Mouse (Mus musculus): ENCODE results near the gene Fosl2. TPM values are rescaled to one million over a fixed set of nuclear protein-coding genes. Genes with fewer than 3 reads are reported as not detected.
A peak's percentile ranks its signal among the peaks of the same experiment; 100 is the strongest.
"Not testable (repeated sequence)": the region's sequence is repeated elsewhere in the genome, so short reads cannot be mapped to it uniquely, and the experiment has no call there.

Fosl2 gene
- polyA plus RNA-seq, 1 experiment from 2014 or later = 0.55 TPM

- H3K36me3 ChIP-seq (ENCODE audit: control insufficient read depth, insufficient read depth, low read length) = no peaks in the 10 kb centered on the region
- no peak overlapping the region for H3K27ac ChIP-seq (ENCODE audit: low read length)
- H3K9ac ChIP-seq (ENCODE audit: low read depth, low read length) = no peak overlapping the region
- H3K4me2 ChIP-seq (ENCODE audit: low read length) = peak overlapping the region; percentile 51
- no peaks in the 10 kb centered on the region for H3K9me3 ChIP-seq (replicated peaks; ENCODE audit: control insufficient read depth, low read length, poor library complexity, severe bottlenecking)
- peak overlapping the region; percentile 17; the same call in 1 of the 2 replicates for H3K4me3 ChIP-seq (ENCODE audit: low read depth, low read length)
- H3K27me3 ChIP-seq (ENCODE audit: control insufficient read depth, insufficient read depth, low read depth, low read length) = no peaks in the 10 kb centered on the region; the same call in 1 of the 2 replicates
- no peak for ATAC-seq
- peaks cover 7% of the 10 kb centered on the region for H3K4me1 ChIP-seq (ENCODE audit: control insufficient read depth, insufficient read depth, low read length)
- WGBS = 55% methylated on average over 17 of the region's 17 CpGs
These were observed 18.3 kb downstream of the Fosl2 start for GRCm38 (mm10) chr5:32153791-32154490.

- no peak overlapping the region for H3K9ac ChIP-seq (ENCODE audit: low read depth, low read length)
- H3K27ac ChIP-seq (ENCODE audit: low read length) = no peak overlapping the region
- no peaks in the 10 kb centered on the region for H3K9me3 ChIP-seq (replicated peaks; ENCODE audit: control insufficient read depth, low read length, poor library complexity, severe bottlenecking)
- H3K4me2 ChIP-seq (ENCODE audit: low read length) = no peak overlapping the region
- H3K4me1 ChIP-seq (ENCODE audit: control insufficient read depth, insufficient read depth, low read length) = peaks cover 7% of the 10 kb centered on the region
- H3K36me3 ChIP-seq (ENCODE audit: control insufficient read depth, insufficient read depth, low read length) = no peaks in the 10 kb centered on the region
- no peak overlapping the region for H3K4me3 ChIP-seq (ENCODE audit: low read depth, low read length)
- WGBS = 81% methylated on average over 9 of the region's 9 CpGs
- no peak for ATAC-seq
- H3K27me3 ChIP-seq (ENCODE audit: control insufficient read depth, insufficient read depth, low read depth, low read length) = no peaks in the 10 kb centered on the region; the same call in 1 of the 2 replicates
These were observed 19.5 kb downstream of the Fosl2 start for GRCm38 (mm10) chr5:32154931-32155688.

GRCm38 (mm10) chr5:32155927-32156326 lies 20.3 kb downstream of the Fosl2 start:
- H3K27ac ChIP-seq (ENCODE audit: low read length) = no peak overlapping the region
- no peaks in the 10 kb centered on the region for H3K36me3 ChIP-seq (ENCODE audit: control insufficient read depth, insufficient read depth, low read length)
- H3K4me1 ChIP-seq (ENCODE audit: control insufficient read depth, insufficient read depth, low read length) = peaks cover 7% of the 10 kb centered on the region
- no peak overlapping the region for H3K9ac ChIP-seq (ENCODE audit: low read depth, low read length)
- 84% methylated on average over 3 of the region's 3 CpGs for WGBS
- H3K9me3 ChIP-seq (replicated peaks; ENCODE audit: control insufficient read depth, low read length, poor library complexity, severe bottlenecking) = no peaks in the 10 kb centered on the region
- H3K27me3 ChIP-seq (ENCODE audit: control insufficient read depth, insufficient read depth, low read depth, low read length) = no peaks in the 10 kb centered on the region
- ATAC-seq = no peak
- H3K4me2 ChIP-seq (ENCODE audit: low read length) = no peak overlapping the region
- H3K4me3 ChIP-seq (ENCODE audit: low read depth, low read length) = no peak overlapping the region

GRCm38 (mm10) chr5:32163478-32164043 lies 28.0 kb downstream of the Fosl2 start:
- H3K4me2 ChIP-seq (ENCODE audit: low read length) = no peak overlapping the region
- ATAC-seq = no peak
- H3K27me3 ChIP-seq (ENCODE audit: control insufficient read depth, insufficient read depth, low read depth, low read length) = no peaks in the 10 kb centered on the region
- H3K36me3 ChIP-seq (ENCODE audit: control insufficient read depth, insufficient read depth, low read length) = no peaks in the 10 kb centered on the region
- H3K4me1 ChIP-seq (ENCODE audit: control insufficient read depth, insufficient read depth, low read length) = no peaks in the 10 kb centered on the region
- WGBS = 89% methylated on average over 3 of the region's 3 CpGs
- H3K4me3 ChIP-seq (ENCODE audit: low read depth, low read length) = no peak overlapping the region
- no peak overlapping the region for H3K27ac ChIP-seq (ENCODE audit: low read length)
- H3K9me3 ChIP-seq (replicated peaks; ENCODE audit: control insufficient read depth, low read length, poor library complexity, severe bottlenecking) = no peaks in the 10 kb centered on the region
- no peak overlapping the region for H3K9ac ChIP-seq (ENCODE audit: low read depth, low read length)

- Histone ChIP-seq H3K4me2 (ENCODE audit: low read length) (no peak overlapping the region), H3K9me3 (replicated peaks; ENCODE audit: control insufficient read depth, low read length, poor library complexity, severe bottlenecking) (no peaks in the 10 kb centered on the region), H3K4me3 (ENCODE audit: low read depth, low read length) (no peak overlapping the region), H3K27ac (ENCODE audit: low read length) (no peak overlapping the region), H3K27me3 (ENCODE audit: control insufficient read depth, insufficient read depth, low read depth, low read length) (no peaks in the 10 kb centered on the region), H3K9ac (ENCODE audit: low read depth, low read length) (no peak overlapping the region), H3K4me1 (ENCODE audit: control insufficient read depth, insufficient read depth, low read length) (no peaks in the 10 kb centered on the region), H3K36me3 (ENCODE audit: control insufficient read depth, insufficient read depth, low read length) (no peaks in the 10 kb centered on the region)
- ATAC-seq = no peak
- 76% methylated on average over 2 of the region's 2 CpGs for WGBS
These were observed 36.6 kb downstream of the Fosl2 start for GRCm38 (mm10) chr5:32172188-32172587.

- Histone ChIP-seq H3K27me3 (ENCODE audit: control insufficient read depth, insufficient read depth, low read depth, low read length) (no peaks in the 10 kb centered on the region), H3K9me3 (replicated peaks; ENCODE audit: control insufficient read depth, low read length, poor library complexity, severe bottlenecking) (no peaks in the 10 kb centered on the region), H3K27ac (ENCODE audit: low read length) (no peak overlapping the region), H3K36me3 (ENCODE audit: control insufficient read depth, insufficient read depth, low read length) (no peaks in the 10 kb centered on the region), H3K4me1 (ENCODE audit: control insufficient read depth, insufficient read depth, low read length) (no peaks in the 10 kb centered on the region), H3K4me3 (ENCODE audit: low read depth, low read length) (no peak overlapping the region), H3K9ac (ENCODE audit: low read depth, low read length) (no peak overlapping the region), H3K4me2 (ENCODE audit: low read length) (no peak overlapping the region)
- WGBS = 70% methylated on average over 2 of the region's 2 CpGs
- no peak for ATAC-seq
These were observed 41.2 kb downstream of the Fosl2 start for GRCm38 (mm10) chr5:32176800-32177199.

- H3K36me3 ChIP-seq (ENCODE audit: control insufficient read depth, insufficient read depth, low read length) = no peaks in the 10 kb centered on the region
- no peak for ATAC-seq
- H3K9ac ChIP-seq (ENCODE audit: low read depth, low read length) = no peak overlapping the region
These were observed 42.1 kb downstream of the Fosl2 start for GRCm38 (mm10) chr5:32177737-32178136.

GRCm38 (mm10) chr5:32178720-32179119 lies 43.1 kb downstream of the Fosl2 start:
- H3K9ac ChIP-seq (ENCODE audit: low read depth, low read length); H3K4me2 ChIP-seq (ENCODE audit: low read length); H3K4me3 ChIP-seq (ENCODE audit: low read depth, low read length); H3K27ac ChIP-seq (ENCODE audit: low read length); ATAC-seq; H3K27me3 ChIP-seq (ENCODE audit: control insufficient read depth, insufficient read depth, low read depth, low read length); H3K36me3 ChIP-seq (ENCODE audit: control insufficient read depth, insufficient read depth, low read length); H3K9me3 ChIP-seq (replicated peaks; ENCODE audit: control insufficient read depth, low read length, poor library complexity, severe bottlenecking); H3K4me1 ChIP-seq (ENCODE audit: control insufficient read depth, insufficient read depth, low read length): not testable (repeated sequence)
- 91% methylated on average over 5 of the region's 6 CpGs for WGBS

More at GRCm38 (mm10) chr5:32177737-32178136, 42.1 kb downstream of the Fosl2 start:
- H3K27ac ChIP-seq (ENCODE audit: low read length) = no peak overlapping the region
- H3K4me1 ChIP-seq (ENCODE audit: control insufficient read depth, insufficient read depth, low read length) = no peaks in the 10 kb centered on the region
- no peaks in the 10 kb centered on the region for H3K9me3 ChIP-seq (replicated peaks; ENCODE audit: control insufficient read depth, low read length, poor library complexity, severe bottlenecking)
- 74% methylated on average over 4 of the region's 4 CpGs for WGBS
- no peak overlapping the region for H3K4me3 ChIP-seq (ENCODE audit: low read depth, low read length)
- no peak overlapping the region for H3K4me2 ChIP-seq (ENCODE audit: low read length)
- no peaks in the 10 kb centered on the region for H3K27me3 ChIP-seq (ENCODE audit: control insufficient read depth, insufficient read depth, low read depth, low read length)

Data from midbrain, embryonic 16.5 days (tissue).